Mouse (Mus musculus) myocyte (in vitro differentiated cells): Measurements from ENCODE around the gene Acox3.

Experiments
- CEBPB ChIP-seq: IDR thresholded peaks from 2 replicates; pipeline ENCODE4 v1.6.1; 2011; ENCODE audit warnings: mild to moderate bottlenecking, moderate library complexity; ENCODE audit not compliant: poor library complexity, insufficient read depth, severe bottlenecking
- E2F4 ChIP-seq: IDR thresholded peaks from one replicate; pipeline ENCODE4 v1.6.1; 2011; ENCODE audit warnings: mild to moderate bottlenecking, control low read depth, moderate library complexity; ENCODE audit not compliant: insufficient read depth
- MAX ChIP-seq: IDR thresholded peaks from one replicate; pipeline ENCODE4 v1.6.1; 2011; ENCODE audit warnings: low read depth, mild to moderate bottlenecking, control low read depth
- MYOG ChIP-seq, 3 experiments: IDR thresholded peaks; one replicate each; pipeline ENCODE4 v1.6.1; 2011; ENCODE audit warnings: control low read depth in 2 of 3, low read depth in 2 of 3, mild to moderate bottlenecking in 2 of 3; ENCODE audit not compliant: insufficient read length in 2 of 3, control insufficient read depth in 1 of 3, insufficient read depth in 1 of 3
- POLR2A ChIP-seq: IDR thresholded peaks from one replicate; pipeline ENCODE4 v1.6.1; 2011; ENCODE audit warnings: low read depth, mild to moderate bottlenecking, control low read depth, moderate library complexity; ENCODE audit not compliant: insufficient read length
- POLR2AphosphoS2 ChIP-seq: IDR thresholded peaks from one replicate; pipeline ENCODE4 v1.6.1; 2011; ENCODE audit warnings: low read depth, control low read depth; ENCODE audit not compliant: insufficient read length
- REST ChIP-seq: IDR thresholded peaks from one replicate; pipeline ENCODE4 v1.6.1; 2011; ENCODE audit warnings: mild to moderate bottlenecking, control low read depth, moderate library complexity; ENCODE audit not compliant: insufficient read depth, insufficient read length
- TCF12 ChIP-seq: IDR thresholded peaks from one replicate; pipeline ENCODE4 v1.6.1; 2011; ENCODE audit warnings: mild to moderate bottlenecking, control low read depth; ENCODE audit not compliant: poor library complexity, insufficient read depth, severe bottlenecking
- TCF3 ChIP-seq: IDR thresholded peaks from one replicate; pipeline ENCODE4 v1.6.1; 2011; ENCODE audit warnings: low read depth, control low read depth; ENCODE audit not compliant: insufficient read length
- USF1 ChIP-seq: IDR thresholded peaks from one replicate; pipeline ENCODE4 v1.6.1; 2011; ENCODE audit warnings: low read depth, mild to moderate bottlenecking, control low read depth, moderate library complexity

DNA sequence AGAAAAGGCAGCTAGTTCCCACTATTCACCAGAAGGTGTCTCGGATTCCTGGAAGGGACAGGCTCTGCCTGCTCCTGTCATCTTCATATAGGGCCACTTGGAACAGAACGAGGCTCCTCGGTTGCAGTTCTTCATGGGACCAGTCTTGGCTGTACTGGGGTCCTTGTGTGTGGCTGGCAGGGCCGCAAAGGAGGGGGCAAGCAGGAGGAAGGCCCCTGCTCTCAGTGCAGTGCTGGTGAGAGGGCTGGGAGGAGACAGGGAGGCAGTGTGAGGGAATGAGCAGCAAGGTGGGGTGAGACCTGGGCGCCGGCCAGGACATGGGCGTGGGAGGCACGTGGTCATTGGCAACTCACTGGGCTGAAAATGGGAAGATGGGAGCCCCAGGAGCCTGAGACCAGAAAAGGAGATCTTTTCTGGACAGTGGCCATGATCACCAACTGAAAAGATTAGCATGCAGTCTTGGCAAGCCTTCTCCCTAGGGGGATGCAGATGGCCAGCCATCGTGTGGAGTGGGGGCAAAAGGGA lies 79.2 kb downstream of the Acox3 start:
- no peak for TF ChIP-seq TCF3
- TF ChIP-seq POLR2A: no peak
- no peak for TF ChIP-seq CEBPB
- TF ChIP-seq MAX: no peak
- TF ChIP-seq USF1: no peak
- no peak for TF ChIP-seq POLR2AphosphoS2
- no peak for TF ChIP-seq TCF12
- TF ChIP-seq MYOG (IDR thresholded peaks at IDR 0.05; ENCODE audit: control insufficient read depth in 1 of 3, insufficient read depth in 1 of 3, insufficient read length in 2 of 3, low read depth in 2 of 3): no peak
- no peak for TF ChIP-seq E2F4
- no peak for TF ChIP-seq REST
